Mouse (Mus musculus) bone marrow, adult 2 months (tissue): Measurements from ENCODE around the gene A230050P20Rik. TPM values are rescaled to one million over a fixed set of nuclear protein-coding genes. Genes with fewer than 3 reads are reported as not detected.

Experiments used
- H3K27ac ChIP-seq: fragments of 200-500 bp; 2 replicates; pipeline ENCODE4 v1.5.1; 2012; ENCODE audit warnings: low read depth, mild to moderate bottlenecking, control low read depth, inconsistent platforms, low read length; ENCODE audit not compliant: control insufficient read depth, poor library complexity, insufficient read depth
- H3K4me1 ChIP-seq: fragments of 200-500 bp; 2 replicates; pipeline ENCODE4 v1.6.1; 2011; ENCODE audit warnings: low read length; ENCODE audit not compliant: control insufficient read depth, insufficient read depth
- H3K4me3 ChIP-seq: fragments of 200-500 bp; replicated peaks from 2 replicates; pipeline ENCODE3; 2011; ENCODE audit warnings: mild to moderate bottlenecking, low read depth, low read length, control low read depth; ENCODE audit not compliant: control insufficient read depth
- CTCF ChIP-seq: fragments of 200-500 bp; IDR thresholded peaks from 2 replicates; pipeline ENCODE4 v1.5.1; 2011; ENCODE audit warnings: low read length, control low read depth; ENCODE audit not compliant: control insufficient read depth, insufficient read depth
- POLR2A ChIP-seq: fragments of 200-500 bp; IDR thresholded peaks from 2 replicates; pipeline ENCODE4 v1.6.1; 2011; ENCODE audit warnings: low read depth, mild to moderate bottlenecking, control low read depth, low read length, borderline replicate concordance; ENCODE audit not compliant: control insufficient read depth
- WGBS: fragments of 180-500 bp; shearing (Covaris S2); methylation state at CpG from one replicate; pipeline ENCODE4 v1.1.7; 2018; 5-methylcytosine and 5-hydroxymethylcytosine counted together
- polyA plus RNA-seq: library from polyadenylated mRNA; stranded (reverse); fragments of >200 nt; gene quantifications from 2 replicates; pipeline ENCODE4 v1.2.4, GENCODE M21; 2011; ENCODE audit warnings: low replicate concordance; ENCODE audit not compliant: missing spikeins, insufficient read depth, insufficient read length

Gene A230050P20Rik
- polyA plus RNA-seq, 1 experiment = 28.5 TPM

GRCm38 (mm10) chr9:20877118-20878040, 8.9 kb downstream of the A230050P20Rik start:
- Histone ChIP-seq H3K4me3 (peak overlapping the region; percentile 63), H3K4me1 (no peaks in the 10 kb centered on the region; the same call in 1 of the 2 replicates), H3K27ac (peak overlapping the region; percentile 35)
- TF ChIP-seq POLR2A (no peak), CTCF (no peak)
- WGBS = 33% methylated on average over 14 of the region's 14 CpGs

- Histone ChIP-seq H3K4me3 (peak overlapping the region; percentile 63), H3K4me1 (no peaks in the 10 kb centered on the region; the same call in 1 of the 2 replicates), H3K27ac (peak overlapping the region; percentile 69)
- peak; percentile 67 for TF ChIP-seq CTCF
- TF ChIP-seq POLR2A = peak; percentile 83; the same call in 1 of the 2 replicates
- WGBS = under 1% methylated on average over 69 of the region's 69 CpGs
These were observed 9.7 kb downstream of the A230050P20Rik start for GRCm38 (mm10) chr9:20878041-20878709.

GRCm38 (mm10) chr9:20878710-20879065, 10.2 kb downstream of the A230050P20Rik start:
- H3K4me3 ChIP-seq = peak overlapping the region; percentile 63
- WGBS = 20% methylated on average over 10 of the region's 10 CpGs
- peak overlapping the region; percentile 69 for H3K27ac ChIP-seq
- H3K4me1 ChIP-seq = no peaks in the 10 kb centered on the region; the same call in 1 of the 2 replicates
- TF ChIP-seq CTCF = no peak
- TF ChIP-seq POLR2A = no peak

GRCm38 (mm10) chr9:20879097-20879792, 10.8 kb downstream of the A230050P20Rik start, which contains the start of gene Angptl6:
Gene Angptl6 (minus strand): TSS chr9:20879727.
- peak within 1 kb of the TSS; percentile 69 for H3K27ac ChIP-seq
- 0 out of 2 replicates have a peak, but pooled peaks have one; percentile 4 for TF ChIP-seq CTCF
- TF ChIP-seq POLR2A = no peak
- peak within 1 kb of the TSS; percentile 63 for H3K4me3 ChIP-seq
- WGBS = 83% methylated on average over 13 of the region's 13 CpGs
- H3K4me1 ChIP-seq = no peaks in the 10 kb centered on the region; the same call in 1 of the 2 replicates

GRCm38 (mm10) chr9:20886563-20886962, 18.1 kb downstream of the A230050P20Rik start:
- WGBS = 77% methylated on average over 2 of the region's 2 CpGs

GRCm38 (mm10) chr9:20887191-20887590, 18.7 kb downstream of the A230050P20Rik start:
- no peak overlapping the region for H3K4me3 ChIP-seq
- H3K27ac ChIP-seq = no peak overlapping the region
- TF ChIP-seq POLR2A (no peak), CTCF (no peak)
- WGBS = 87% methylated on average over 6 of the region's 6 CpGs
- H3K4me1 ChIP-seq = peaks cover 2% of the 10 kb centered on the region; the same call in 1 of the 2 replicates

More at GRCm38 (mm10) chr9:20886563-20886962, 18.1 kb downstream of the A230050P20Rik start:
- H3K4me1 ChIP-seq = peaks cover 2% of the 10 kb centered on the region; the same call in 1 of the 2 replicates
- no peak overlapping the region for H3K27ac ChIP-seq
- TF ChIP-seq POLR2A = no peak
- no peak for TF ChIP-seq CTCF
- no peak overlapping the region for H3K4me3 ChIP-seq

GRCm38 (mm10) chr9:20887704-20888385, 19.4 kb downstream of the A230050P20Rik start, which contains the start of gene Ppan:
Gene Ppan (plus strand): TSS chr9:20888175.
- WGBS = under 1% methylated on average over 43 of the region's 43 CpGs
- Histone ChIP-seq H3K4me3 (peak within 1 kb of the TSS; percentile 84), H3K27ac (peak within 1 kb of the TSS; percentile 68), H3K4me1 (peaks cover 2% of the 10 kb centered on the region; the same call in 1 of the 2 replicates)
- TF ChIP-seq POLR2A (peak; percentile 83; the same call in 1 of the 2 replicates), CTCF (no peak)
